Mouse (Mus musculus): ENCODE results near the gene Tmem63c. TPM values are rescaled to one million over a fixed set of nuclear protein-coding genes. Genes with fewer than 3 reads are reported as not detected.

The Tmem63c gene
- not detected for total RNA-seq (2023)

GRCm38 (mm10) chr12:87021040-87021439, at the start of gene Tmem63c:
Tmem63c (plus strand) TSS chr12:87021340.

GRCm38 (mm10) chr12:86989890-86990754, 31.0 kb upstream of the Tmem63c start, which contains the start of gene Zdhhc22:
Zdhhc22 (minus strand) TSS chr12:86990430.

GRCm38 (mm10) chr12:87102165-87102631, 81.1 kb downstream of the Tmem63c start, which contains the start of gene Ngb:
Ngb (minus strand) TSS chr12:87102539.

Other genes with a start within 250 kb of the Tmem63c start
- 71.7 TPM for gene Irf2bpl, start 136.5 kb upstream of the Tmem63c start, total RNA-seq (2023)
- gene Cipc, start 74.3 kb upstream of the Tmem63c start, total RNA-seq (2023), result 28.9 TPM
- gene Zdhhc22, start 30.9 kb upstream of the Tmem63c start, total RNA-seq (2023), result not detected
- 0.43 TPM for gene Ngb, start 81.2 kb downstream of the Tmem63c start, total RNA-seq (2023)
- gene Gstz1, start 125.8 kb downstream of the Tmem63c start, total RNA-seq (2023), result 12.2 TPM
- 5.2 TPM for gene Pomt2, start 126.6 kb downstream of the Tmem63c start, total RNA-seq (2023)
- not detected for gene Samd15, start 178.4 kb downstream of the Tmem63c start, total RNA-seq (2023)
- 15.0 TPM for gene Tmed8, start 179.1 kb downstream of the Tmem63c start, total RNA-seq (2023)
- 0.77 TPM for gene Noxred1, start 217.4 kb downstream of the Tmem63c start, total RNA-seq (2023)
- 26.4 TPM for gene Vipas39, start 244.9 kb downstream of the Tmem63c start, total RNA-seq (2023)
- 108 TPM for gene Ahsa1, start 245.1 kb downstream of the Tmem63c start, total RNA-seq (2023)